Mouse (Mus musculus) thymus, postnatal 25 days (tissue): ENCODE results near the gene Mad1l1.
A peak's percentile ranks its signal among the peaks of the same experiment; 100 is the strongest.

Source experiments
- DNase-seq: peaks from one replicate; pipeline ENCODE4 v3.0.0; 2022

The Mad1l1 gene

DNA sequence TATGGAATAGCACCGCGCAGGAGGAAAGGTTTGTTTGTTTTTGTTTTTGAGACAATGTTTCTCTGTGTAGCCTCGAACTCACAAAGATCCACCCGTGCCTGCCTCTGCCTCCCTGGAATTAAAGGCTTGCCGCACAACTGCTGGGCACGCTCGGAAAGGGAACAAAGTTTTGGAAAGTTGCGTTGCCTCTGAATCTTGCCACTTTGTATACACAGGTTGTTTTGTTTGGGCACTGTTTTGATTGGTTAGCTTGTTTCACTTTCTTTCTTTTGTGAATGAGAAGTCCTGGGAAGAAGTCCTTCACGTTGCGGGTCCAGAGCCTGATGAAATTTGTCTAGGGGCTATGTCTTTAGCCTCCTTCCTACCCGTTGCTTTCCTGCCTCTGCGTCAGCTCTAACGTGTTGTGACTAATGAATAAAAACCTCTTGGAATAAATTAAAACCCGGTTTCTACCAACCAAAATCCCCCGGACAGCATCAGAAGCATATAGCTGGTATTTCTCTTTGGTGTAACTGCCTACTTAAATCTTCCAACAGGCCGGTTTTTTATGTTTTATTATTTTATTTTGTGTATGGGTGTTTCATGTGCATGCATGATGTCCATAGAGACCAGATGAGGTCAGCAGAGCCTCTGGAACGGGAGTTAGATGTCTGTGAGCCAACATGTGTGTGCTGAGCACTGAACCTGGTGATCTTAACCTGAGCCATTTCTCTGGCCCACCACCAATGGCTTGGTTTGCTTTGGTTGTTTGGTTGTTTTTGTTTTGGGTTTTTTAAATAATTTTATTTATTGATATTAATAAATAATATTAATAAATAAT lies 614 bp upstream of the Mad1l1 start:
- no peak for DNase-seq

DNA sequence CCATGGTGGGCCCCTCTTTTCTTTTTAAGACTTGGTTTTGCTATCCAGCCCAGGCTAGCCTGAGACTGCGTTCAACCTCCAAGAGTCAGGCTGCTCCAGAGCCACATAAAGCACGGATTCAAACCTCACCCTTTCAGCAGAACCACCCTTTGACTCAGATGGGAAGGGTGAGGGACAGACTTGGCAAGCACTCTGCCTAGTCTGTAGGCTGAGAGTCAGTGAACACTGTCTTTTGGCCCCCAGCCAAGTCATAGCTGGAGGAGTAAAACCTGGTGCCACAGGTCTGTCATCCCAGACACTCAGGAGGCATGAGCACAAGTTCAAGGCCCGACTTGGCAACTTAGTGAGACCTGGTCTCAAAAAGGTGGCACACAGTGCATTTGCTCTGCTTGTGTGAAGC lies 4.6 kb downstream of the Mad1l1 start:
- DNase-seq: no peak

DNA sequence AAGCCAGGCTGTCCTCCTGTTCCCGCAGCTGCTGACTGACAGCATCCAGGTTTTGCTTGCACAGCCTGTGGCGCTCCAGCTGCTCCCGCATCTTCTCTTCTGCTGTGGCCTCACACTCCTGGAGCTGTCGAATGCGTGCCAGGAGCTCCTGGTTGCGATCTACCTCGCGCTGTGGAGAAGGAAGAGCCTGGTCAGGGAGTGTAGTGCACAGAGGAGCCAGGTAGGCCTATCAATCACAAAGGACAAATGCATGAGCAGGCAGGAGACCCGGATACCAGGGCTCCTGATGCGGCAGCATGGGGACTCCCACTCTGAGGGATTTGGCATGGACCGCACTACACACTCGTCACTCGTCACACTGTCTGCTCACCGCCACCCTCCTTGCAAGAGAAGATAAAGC lies 13.8 kb downstream of the Mad1l1 start:
- DNase-seq: no peak

DNA sequence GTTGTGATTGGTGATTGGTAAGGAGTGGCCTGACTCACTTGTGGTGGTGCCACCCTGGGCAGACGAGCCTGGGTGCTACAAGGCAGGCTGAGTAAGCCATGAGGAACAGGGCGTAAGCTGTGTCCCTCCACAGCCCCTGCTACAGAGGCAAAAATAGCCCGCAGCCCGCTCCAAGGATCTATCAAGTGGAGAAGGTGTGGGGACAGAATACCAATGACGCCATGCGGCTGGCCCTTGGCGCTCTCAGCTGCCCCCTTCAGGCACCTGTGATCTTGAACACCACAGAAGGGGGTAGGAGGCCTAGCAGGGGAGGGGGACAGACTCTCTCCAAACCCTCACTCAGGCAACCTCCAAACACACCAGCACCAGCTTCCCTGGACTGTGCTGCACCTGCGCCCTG lies 15.3 kb downstream of the Mad1l1 start:
- DNase-seq: no peak

DNA sequence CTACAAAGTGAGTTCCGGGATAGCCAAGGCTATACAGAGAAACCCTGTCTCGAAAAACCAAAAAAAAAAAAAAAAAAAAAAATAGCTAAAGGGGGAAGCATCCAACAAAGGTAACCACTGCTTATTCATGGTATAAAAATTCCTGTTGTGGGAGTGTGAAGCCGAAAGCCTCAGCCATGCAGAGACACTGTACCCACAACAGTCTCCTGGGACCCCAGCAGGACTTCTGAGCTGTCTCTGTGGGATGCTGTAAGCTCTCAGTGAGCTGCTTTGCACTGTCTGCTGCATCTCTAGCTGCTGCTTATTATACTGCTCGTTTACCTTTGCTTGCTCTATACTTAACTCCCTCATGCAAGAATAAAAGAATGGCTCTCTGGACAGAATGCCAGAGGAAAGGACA lies 23.1 kb downstream of the Mad1l1 start:
- DNase-seq: no peak

DNA sequence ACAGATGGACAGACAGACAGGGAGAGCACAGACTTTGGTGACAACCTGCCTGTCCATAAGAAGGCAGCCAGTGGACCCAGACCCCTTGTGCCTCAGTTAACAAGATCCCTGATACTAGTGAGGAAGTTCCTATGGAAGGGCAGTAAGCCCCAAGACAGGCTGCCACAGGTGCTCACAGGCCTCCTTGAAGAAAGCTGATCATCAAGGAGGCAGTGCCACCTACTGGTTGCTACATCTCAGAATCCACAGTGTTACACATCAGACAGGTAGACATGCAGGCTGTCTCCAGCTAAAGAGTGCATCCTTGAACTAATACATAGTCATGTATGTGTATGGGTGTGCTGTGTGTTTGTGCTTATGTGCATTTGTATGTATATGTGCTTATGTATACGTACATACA lies 29.2 kb downstream of the Mad1l1 start:
- DNase-seq: peak; percentile 86

DNA sequence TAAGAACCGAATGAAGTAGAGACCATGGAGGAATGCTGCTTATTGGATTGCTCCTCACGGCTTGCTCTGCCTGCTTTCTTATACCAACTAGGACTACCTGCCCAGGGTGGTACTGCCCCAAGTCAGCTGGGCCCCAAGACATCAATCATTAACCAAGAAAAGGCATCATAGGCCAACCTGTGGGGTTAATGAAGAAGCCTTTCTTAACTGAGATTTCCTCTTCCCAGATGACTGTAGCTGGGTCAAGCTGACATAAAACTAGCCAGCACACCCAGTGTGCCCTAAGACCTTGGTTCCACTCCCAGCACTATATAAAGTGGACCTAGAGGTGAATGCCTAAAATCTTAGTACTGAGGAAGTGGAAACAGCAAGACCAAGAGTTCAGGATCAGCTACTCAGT lies 32.2 kb downstream of the Mad1l1 start:
- DNase-seq: no peak

DNA sequence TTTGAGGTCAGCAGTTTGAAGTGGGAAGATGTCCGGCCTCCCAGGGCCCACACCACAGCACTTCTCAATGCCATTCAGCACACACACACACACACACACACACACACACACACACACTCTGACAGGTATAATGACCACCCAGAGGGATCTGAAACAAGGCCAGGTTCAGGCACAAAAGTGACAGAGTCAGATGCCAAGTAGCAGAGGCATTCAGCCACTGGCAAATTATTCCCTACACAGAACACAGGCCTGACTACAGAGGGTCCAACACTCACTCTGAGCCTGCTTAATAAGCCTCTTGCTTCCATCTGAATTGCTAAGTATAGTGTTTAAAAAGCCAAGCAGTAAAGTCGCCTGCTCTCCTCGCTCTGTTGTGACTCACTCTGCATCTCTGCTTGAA lies 33.1 kb downstream of the Mad1l1 start:
- no peak for DNase-seq

DNA sequence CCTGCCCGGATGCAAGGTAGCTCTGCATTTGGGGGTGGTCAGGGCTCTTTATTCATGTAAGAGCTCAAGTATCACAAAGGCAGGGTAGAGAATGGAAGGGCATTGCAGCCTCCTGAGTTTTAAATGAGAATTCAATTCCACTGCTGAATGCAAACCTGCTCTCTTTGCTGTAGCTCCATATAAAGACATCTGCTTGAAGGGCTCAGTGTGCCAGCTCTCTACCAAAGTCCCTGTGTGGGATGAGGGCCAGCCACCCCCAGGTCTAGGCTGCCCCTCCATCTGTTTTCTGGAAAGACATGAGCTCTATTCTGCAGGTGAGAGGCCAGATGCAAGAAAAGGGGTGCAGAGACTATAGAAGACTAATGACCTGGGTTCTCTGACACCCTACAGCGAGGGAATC lies 36.6 kb downstream of the Mad1l1 start:
- DNase-seq: no peak

DNA sequence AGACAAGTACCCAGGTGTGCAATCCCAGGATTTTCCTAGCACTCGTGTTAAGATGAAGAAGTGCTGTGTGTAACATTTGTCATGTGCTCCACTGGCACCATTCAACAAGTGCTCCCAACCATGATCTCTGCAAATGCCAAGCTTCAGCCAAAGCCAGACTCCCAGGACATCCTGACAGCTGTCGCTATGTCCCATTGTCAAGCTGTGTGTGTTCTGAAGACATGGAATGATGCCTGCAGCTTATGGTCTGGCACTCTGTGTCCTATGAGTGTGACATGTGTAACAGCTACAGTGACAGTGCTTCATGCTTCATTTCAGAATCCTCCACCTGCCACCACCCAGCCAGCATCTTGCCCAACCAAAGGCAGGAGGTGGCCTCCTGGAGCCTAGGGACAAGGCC lies 37.3 kb downstream of the Mad1l1 start:
- DNase-seq: no peak

DNA sequence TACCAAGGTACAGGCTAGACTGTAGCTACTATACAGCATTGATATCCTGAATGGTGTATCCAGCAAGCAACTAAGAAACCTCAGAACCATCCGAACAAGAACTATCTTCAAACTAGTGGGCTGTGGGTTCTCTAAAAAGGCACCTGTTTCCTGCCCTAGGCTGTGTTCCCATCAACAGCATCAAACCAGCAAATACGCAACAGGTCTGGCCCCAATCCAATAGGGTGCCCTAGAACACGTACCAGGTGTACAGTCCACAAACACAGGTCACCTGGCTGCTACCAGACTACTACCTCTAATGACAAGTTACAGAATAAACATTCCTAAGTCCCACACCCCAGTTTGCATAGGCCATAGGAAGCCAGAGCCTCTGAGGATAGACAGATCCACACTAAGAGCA lies 38.5 kb downstream of the Mad1l1 start:
- DNase-seq: peak; percentile 47

DNA sequence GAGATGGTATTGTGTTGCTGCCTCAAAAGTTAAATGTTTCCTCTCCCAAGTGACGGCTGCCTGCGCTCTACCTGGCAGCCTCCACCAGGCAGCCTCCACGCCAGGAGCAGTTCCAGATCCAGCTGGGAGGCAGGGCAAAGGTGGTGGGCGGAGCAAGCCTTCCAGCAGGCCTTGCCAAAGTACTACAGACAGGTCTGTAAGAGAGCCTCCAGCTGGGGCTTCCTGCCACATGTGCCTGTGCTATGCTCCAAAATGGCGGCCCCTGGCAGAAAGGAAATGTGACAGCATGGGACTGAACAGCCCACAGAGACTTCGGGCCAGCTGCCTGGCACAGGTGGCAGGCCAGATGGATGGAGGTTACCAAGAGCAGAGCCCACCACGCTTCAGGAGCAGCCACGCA lies 39.0 kb downstream of the Mad1l1 start:
- peak; percentile 84 for DNase-seq

DNA sequence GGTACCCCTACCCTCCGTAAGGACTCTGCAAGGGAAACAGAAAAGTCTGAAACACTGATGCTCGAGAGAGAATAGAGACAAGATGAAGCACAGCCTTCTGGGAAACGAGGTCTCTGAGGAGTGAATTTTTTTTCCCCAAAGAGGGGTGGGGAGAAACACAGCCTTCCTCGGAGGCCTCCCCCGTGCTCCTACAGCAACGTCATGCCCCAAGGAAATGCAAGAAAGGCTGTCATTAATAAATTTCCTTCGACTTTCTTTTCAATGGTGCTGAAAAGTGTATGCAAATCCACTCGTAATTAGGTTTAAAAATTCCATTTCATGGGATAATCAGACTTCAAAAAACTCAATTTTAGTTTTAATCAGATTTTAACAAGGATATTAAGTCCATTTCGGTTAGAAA lies 41.1 kb downstream of the Mad1l1 start:
- DNase-seq: no peak

DNA sequence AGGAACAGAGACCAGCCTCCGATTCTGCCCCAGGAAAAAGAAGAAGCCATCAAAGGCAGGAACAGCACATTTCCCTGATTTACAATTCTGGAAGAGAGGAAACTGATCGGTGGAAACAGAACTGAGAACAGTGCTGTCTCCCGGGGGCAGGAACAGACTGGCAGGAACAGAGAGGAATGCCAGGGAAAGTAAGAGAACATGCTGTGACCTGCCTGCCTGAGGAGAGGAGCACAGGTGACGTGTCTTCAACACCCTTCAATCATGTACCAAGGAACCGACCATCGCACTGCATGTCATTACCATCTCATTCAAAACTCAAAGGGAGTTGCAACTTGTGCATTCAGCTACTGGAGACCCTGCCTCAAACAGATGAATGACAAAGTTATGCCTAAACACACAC lies 44.6 kb downstream of the Mad1l1 start:
- no peak for DNase-seq

DNA sequence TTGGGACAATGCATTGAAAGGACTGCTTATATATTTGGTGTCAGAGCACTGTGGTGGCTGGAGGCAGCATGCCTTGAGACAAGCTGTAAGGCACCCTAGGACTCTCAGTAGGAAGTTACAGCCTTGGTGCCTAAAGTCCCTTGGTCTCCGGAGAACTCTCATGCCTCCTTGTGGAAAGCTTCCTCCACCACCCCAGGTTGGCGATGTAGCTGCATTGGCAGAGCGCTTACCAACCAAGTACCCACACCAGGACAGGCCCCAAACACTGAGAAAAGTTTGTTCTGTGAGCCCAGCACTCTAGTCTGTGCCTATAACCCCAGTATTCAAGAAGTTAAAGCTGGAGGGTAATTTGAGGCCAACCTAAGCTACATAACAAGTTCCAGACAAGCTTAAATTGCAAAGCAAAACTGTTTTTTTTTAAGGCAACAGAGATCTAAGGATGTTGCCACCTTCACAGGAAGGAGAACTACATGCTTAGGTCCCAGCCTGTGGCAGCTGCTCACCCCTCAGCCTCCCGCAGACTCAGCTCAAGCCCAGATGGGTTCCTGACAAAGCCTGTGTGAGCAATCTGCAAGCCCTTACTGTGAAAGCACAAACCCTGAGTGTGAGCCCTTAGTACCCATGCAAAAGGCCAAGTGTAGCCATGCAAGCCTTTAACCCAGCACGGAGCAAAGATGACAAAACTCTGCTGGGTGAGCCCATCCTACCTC lies 50.2 kb downstream of the Mad1l1 start:
- DNase-seq: peak; percentile 82

DNA sequence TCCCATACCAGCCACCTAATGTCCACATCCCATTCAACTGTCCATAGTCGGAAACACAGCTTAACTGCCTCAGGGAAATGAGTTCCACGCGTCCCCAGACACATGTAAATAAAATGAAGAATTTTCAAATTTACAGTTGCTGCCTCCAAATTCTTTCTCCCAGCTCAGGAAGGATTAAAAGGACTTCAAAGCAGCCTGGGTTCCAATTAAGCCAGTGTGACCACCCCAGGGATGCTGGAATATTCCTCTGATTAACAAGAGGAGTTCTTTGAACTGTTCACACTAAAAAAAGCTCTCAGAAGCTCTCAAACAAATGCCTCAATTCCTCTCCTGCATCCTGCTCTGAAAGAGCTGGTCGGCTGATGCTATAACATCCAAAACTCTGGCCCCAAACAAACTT lies 53.0 kb downstream of the Mad1l1 start:
- DNase-seq: no peak

DNA sequence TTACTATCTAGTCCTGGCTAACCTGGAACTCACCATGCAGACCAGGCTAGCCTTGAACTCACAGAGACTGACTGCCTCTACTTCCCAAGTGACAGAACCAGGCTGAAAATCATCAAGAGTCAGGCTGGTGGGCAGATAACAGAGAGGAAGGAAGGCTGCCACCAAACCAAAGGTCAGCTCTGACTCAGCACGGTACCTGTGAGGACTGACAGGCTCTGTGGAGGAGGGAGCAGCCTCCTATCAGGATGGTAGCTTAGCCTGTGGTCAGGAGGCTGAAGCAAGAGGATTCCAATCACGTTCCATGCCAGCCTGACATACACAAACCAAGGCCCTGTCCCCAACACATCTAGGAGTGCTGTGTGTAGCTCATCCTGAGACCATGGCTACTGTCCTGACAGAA lies 54.3 kb downstream of the Mad1l1 start:
- DNase-seq: no peak

DNA sequence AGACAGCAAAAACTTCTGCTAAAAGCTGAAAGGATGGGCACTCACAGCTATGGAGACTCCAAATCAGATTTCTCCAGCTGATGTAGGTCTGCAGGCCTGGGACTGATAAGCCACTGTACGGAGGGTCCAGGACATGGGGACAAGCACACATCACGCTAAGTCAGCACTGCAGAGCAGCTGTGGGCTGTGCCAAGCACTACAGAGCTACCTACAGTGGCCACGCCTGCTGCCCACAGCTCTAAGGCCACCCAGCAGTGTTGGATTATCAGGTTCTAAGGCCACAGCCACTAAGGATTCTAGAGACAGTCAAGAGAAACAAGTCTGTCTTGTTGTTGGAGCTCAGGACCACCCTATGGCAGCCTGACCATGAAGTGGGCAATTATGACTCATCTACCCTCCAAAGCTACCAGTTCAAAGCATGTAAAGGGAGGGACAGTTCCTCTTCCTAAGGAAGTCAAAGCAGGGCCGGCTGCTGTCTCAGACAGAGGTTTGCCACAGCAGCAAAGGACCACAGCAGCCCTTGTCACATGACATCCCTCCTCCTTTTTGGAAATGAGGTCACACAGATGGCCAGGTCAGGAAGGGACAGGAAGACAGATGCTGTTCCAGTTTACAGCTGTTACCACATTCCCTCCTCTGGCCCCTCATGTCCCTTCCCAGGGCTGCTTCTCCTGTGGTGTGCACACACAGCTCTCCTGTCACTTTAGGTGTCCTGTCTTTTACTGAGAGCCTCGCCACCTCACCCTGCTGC lies 56.4 kb downstream of the Mad1l1 start:
- DNase-seq: peak; percentile 61

DNA sequence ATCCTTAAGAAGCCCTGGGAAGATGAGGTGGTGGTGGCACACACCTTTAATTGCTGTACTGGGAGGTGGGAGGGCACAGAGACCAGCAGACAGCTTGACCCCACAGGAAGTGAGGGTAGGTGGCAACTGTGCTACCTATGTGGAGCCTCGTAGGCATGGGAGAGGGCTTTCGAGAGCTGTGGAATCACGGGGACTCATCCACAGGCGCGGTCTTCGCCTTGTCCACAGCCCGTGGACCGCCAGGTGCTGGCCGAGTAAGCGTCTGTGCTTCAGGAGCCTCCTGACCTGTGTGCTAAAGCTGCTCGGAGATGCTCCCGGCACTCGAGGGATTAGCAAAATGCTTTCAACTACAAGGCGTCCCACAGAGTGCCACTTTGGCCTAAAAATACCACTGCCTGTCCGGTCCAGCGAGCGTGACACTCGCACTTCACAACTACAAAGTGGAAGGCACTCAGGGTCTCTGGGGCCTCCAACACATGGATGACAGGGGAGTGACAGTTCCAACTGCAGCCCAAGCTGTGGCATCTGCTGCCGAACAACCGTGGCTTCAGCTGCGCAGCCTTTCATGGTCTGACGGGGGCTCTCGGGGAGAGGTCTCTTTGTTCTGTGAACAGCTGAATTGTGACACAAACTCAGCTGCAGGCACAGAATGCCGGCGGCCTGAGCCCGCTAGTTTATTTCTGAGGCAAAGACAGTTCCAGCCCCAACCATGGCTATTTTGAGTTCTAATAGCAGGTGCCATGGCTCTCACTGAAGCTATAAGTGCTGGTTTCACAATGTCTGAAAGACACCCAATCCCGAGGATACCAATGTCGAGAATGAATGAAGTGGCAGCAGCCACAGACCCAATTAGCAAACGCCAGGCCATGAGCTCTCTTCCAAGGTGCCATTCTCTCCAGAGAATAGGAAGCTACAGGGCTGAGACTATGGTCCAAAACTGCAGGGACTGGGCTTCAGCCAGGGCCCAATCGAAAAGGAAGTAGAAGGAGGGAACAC lies 57.3 kb downstream of the Mad1l1 start:
- DNase-seq: peak; percentile 86

DNA sequence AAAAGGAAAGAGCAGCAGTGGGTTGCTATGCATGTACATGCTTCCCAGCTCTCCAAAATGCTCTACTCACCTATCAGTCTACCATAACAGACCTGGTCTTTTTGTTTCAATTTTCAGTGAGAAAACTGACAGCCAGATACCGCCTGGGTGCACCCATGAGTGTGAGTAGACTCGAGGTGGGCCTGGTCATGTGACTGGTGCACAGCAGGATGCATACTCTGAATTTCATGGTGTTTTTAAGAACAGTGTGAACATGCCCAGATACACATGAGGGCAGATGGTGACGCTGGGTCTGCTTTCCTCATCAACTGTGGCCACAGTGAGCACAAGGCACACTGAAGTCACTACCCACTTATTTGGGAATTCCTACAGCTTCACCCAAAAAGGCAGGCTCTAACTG lies 59.0 kb downstream of the Mad1l1 start:
- peak; percentile 68 for DNase-seq

DNA sequence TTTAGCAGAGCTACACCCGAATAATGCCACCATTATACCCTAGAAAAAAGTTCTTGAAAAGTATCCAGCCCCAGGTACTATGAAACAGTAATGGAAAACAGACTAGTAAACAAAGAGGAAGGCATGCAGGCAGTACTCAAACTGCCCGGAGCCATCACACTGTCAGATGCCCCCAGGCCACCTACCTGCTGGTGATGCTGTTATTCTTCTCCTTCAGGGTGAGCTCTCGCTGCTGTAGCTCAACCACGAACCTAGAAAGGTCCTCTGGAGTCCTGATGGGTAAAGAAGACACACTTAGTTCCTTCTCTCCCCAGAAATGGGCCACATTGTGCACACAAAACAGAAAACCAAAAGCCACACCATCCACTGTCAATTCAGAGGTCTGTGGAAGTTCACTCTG lies 60.0 kb downstream of the Mad1l1 start:
- DNase-seq: peak; percentile 54

DNA sequence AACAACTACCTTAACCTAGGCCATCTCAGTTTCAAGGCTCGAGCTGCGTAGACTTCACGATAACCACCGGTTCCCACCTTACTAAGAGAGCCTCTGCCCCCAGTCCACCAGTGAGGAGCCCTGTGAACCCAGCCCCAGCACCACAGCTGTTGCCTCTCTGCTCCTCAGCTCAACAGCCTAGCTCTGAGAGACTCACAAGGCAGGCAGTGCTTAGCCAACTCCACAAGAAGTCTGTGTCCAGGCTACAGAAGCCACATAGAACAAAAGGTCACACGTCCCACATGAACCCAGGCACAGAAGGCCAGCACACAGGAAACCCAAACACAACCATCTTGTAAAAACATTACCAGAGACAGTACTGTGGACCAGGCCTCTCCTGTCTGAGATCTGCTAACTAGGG lies 62.7 kb downstream of the Mad1l1 start:
- DNase-seq: peak; percentile 51

DNA sequence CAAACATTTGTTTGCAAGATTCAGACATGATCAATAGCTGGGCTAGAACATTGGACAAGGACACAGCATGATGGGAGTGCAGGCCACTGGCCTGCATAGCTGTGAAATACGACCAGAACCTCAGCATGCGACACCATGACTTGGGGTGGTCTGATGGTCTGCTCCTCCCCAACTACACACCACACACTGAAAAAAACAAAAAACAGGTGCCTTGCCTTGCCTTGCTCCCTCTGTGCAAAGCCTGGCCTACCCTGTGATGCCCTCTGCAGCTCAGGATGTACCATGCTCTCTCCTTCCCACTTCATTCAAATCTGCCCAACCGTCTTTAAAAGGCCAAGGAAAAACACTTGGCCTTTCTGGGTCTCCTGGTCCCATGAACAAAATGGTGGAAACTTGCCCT lies 63.3 kb downstream of the Mad1l1 start:
- DNase-seq: no peak
